Mouse (Mus musculus) gastrocnemius, postnatal 4 days (tissue): ENCODE results near the gene Klhl20. TPM values are rescaled to one million over a fixed set of nuclear protein-coding genes. Genes with fewer than 3 reads are reported as not detected.
A peak's percentile ranks its signal among the peaks of the same experiment; 100 is the strongest.

Source experiments
- DNase-seq, 2 experiments: peaks; one replicate each; pipeline ENCODE4 v3.0.0; 2021 to 2022; ENCODE audit warnings: low spot score in 2 of 2, mixed read lengths in 2 of 2
- total RNA-seq, 2 experiments: library from RNA; stranded (reverse); gene quantifications; 2 replicates each; pipeline ENCODE4 v1.2.3; 2021

The Klhl20 gene
- total RNA-seq, 2 experiments from 2014 or later: 15.4 to 18.9 TPM

DNA sequence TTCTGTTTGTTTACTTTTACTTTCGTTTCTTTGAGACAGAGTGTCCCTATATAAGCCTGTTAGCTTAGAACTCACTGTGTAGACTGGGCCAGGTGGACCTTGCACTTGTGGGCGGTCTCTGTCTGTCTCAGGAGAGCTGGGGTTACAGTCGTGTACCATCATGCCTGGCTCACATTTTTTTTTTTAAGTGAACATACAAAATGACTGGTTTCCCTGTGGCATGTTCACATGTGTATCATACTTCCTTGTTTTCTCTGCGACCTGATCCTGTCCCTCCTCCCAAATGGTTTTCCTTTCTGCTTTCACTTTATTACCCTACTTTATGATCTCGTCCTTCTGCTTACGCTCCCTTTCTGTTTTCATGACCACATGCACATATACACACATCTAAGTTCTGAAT lies 55.1 kb downstream of the Klhl20 start:
- DNase-seq: no peak

DNA sequence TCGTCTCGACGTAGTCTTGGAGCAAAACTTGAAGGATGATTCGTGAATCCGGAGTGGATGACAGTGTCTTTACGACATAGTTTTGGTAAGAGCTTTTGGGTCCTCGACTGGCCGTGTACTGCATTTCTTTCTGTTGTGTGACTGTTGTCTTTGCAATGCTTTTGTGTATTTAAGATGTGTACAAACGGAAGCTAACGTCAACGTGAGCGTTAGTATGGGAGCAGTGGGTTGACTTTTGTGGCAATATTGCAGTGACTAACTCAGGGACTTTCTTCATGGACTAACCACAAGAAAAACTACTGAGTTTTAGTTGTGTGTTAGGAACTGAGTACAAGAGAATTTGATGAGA lies 60.1 kb downstream of the Klhl20 start:
- no peak for DNase-seq

DNA sequence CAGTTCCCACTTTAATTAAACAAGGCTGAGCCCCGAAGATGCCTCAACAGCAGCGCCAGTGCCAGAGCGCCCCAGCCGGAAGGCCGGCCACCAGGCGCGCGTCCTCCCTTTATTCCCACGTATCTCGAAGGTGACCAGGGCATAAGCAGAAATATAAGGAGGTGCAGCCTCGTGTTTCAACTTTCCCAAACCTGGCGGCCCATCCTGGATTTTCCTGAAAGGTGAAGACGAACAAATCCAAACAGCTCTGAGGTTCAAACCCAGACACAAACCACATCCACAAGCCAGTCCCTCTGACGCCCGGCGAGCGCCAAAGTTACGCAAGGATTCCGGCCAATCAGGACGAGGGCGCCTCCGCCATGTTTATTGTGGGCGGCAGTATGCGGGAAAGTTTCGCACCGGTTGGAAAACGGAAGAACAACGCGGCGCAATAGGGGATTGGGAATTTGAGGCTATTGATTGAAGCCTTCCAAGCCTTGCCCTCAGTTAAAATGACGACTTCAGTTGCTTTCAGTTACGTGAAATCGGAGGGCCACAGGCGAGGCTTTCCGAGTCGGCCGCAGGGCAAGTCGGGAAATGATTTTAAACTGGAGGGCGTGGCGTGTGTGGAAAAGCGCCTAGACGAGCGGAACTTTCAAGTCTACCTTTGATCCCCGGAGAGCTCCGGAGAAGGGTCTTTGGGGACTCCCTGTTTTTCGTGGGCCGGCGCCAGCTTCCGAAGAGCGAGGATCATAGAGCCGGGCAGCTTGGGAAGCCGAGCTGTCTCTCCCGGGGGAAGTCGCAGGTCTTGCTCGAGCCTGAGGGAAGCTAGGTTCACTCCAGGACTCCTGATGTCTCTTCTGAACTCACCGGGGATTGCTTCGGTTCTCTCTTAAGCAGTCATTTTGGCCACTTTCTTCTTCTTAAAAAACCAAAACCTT lies 60.7 kb downstream of the Klhl20 start, which contains the start of the genes Dars2 and Cenpl:
Gene Dars2, minus strand, starts transcription at position 307 of the 920 bp plus-strand sequence.
Gene Cenpl, plus strand, starts transcription at position 362 of the 920 bp plus-strand sequence.
- DNase-seq: peak; percentile 80 to 95

DNA sequence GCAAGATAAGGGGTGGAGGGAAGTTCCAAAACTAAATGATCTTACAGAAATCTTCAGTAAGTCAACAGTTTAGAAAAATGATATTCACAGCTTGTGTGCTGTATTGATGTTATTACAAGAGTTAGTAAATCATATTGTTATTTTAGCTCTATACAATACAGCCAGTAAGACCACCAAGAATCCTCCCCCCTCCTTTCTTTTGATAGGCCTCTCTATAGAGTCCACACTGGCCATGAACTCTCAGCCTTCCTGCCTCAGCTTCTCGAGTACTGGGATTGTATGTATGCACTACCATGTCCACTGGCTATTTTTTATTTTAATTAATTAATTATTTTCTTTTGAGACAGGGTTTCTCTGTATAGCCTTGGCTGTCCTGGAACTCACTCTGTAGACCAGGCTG lies 68.0 kb downstream of the Klhl20 start:
- DNase-seq: no peak

DNA sequence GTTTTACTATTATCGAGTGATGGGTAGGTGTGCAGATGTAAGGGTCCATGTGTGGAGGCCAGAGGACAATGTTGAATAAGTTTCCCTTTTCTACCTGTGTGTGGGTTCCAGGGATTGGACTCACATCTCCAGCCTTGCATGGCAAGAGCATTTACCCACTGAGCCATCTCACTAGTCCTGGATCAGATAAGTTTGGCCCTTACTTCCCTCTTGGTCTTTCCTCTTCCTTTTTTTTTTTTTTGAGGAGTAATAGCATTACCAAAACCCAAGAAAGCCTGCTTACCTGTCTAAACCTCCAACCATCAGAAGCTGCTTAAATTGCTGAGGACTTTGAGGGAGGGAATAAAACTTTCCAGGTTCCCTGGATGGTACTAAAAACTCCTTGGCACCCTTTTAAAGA lies 74.1 kb downstream of the Klhl20 start:
- DNase-seq: no peak

GRCm38 (mm10) chr1:161046972-161047371 lies 84.3 kb downstream of the Klhl20 start:
- no peak for DNase-seq

- no peak for DNase-seq
Measured at GRCm38 (mm10) chr1:161041261-161042020, 89.9 kb downstream of the Klhl20 start.

DNA sequence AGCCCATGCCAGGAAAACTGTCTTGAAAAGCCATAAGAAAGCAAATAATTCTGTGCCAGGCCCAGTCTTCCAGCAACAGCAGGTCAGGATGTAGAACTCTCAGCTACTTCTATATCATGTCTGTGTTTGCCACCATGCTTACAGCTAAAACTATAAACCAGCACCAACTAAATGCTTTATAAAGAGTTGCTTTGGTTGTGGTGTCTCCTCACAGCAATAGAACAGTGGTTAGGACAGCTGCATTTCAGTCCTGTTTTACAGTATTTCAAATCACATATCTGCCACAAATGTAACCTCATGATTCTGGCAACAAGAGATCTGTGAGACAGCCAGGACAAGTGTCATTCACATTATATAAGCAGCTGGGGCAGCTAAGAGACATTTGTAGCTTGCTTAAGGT lies 90.5 kb downstream of the Klhl20 start:
- no peak for DNase-seq

DNA sequence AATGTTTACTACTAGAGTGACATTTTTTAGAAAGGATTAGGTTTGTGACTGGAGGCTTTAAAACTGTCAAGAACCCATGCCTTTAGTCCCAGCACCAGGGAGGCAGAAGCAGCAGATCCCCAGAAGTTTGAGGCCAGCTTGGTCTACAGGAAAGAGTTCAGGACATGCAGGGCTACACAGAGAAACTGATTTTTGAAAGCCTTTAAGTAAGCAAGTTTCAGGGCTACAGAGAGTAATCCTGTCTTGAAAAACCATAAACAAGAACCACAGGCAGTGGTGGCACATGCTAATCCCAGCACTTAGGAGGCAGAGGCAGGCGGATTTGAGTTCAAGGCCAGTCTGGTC lies 90.9 kb downstream of the Klhl20 start:
- DNase-seq: no peak

- no peak for DNase-seq
Measured at GRCm38 (mm10) chr1:161039741-161040425, 91.4 kb downstream of the Klhl20 start.

- DNase-seq: no peak
Measured at GRCm38 (mm10) chr1:161038968-161039721, 92.2 kb downstream of the Klhl20 start.

Other genes starting within 250 kb of the Klhl20 start
- 10 to 100 TPM; 33.1 to 36.9 TPM for gene Rc3h1, start 225.1 kb downstream of the Klhl20 start, total RNA-seq
- 1 to 10 TPM; 1.2 to 3.9 TPM for gene Serpinc1, start 152.9 kb downstream of the Klhl20 start, total RNA-seq
- 10 to 100 TPM; 14.2 to 15.6 TPM for gene Zbtb37, start 96.7 kb downstream of the Klhl20 start, total RNA-seq
- gene Dars2, start 60.9 kb downstream of the Klhl20 start, total RNA-seq: 10 to 100 TPM; 13.9 to 15.3 TPM
- 1 to 10 TPM; 4.9 to 5.2 TPM for gene Cenpl, start 60.8 kb downstream of the Klhl20 start, total RNA-seq
- not detected for gene Ankrd45, start 11.2 kb upstream of the Klhl20 start, total RNA-seq
- not detected for gene Tex50, start 27.8 kb upstream of the Klhl20 start, total RNA-seq
- gene Prdx6, start 119.7 kb upstream of the Klhl20 start, total RNA-seq: 10 to 100 TPM; 75.6 to 81.5 TPM